Mouse (Mus musculus) CH12.LX (cell line): ENCODE results near the gene Sh2b1. TPM values are rescaled to one million over a fixed set of nuclear protein-coding genes. Genes with fewer than 3 reads are reported as not detected.

ENCODE experiments used
- DNase-seq: peaks from one replicate; pipeline ENCODE4 v3.0.0-alpha.2; 2013; ENCODE audit errors: extremely low read depth
- H3K27ac ChIP-seq: 2 replicates; pipeline ENCODE4 v1.5.1; 2012; ENCODE audit warnings: low read depth, mild to moderate bottlenecking, control low read depth, moderate library complexity; ENCODE audit not compliant: insufficient read depth
- H3K27me3 ChIP-seq: replicated peaks from 2 replicates; pipeline ENCODE3; 2012; ENCODE audit warnings: inconsistent platforms
- H3K36me3 ChIP-seq, 2 experiments: replicated peaks in 1 of 2; 2 replicates each; pipeline versions ENCODE3 to v1.6.1; 2012; ENCODE audit warnings: inconsistent platforms in 1 of 2, low read length in 1 of 2, mild to moderate bottlenecking in 1 of 2, mixed read lengths in 1 of 2, moderate library complexity in 1 of 2; ENCODE audit not compliant: control insufficient read depth in 1 of 2, insufficient read depth in 1 of 2
- H3K4me1 ChIP-seq, 2 experiments: 2 replicates each; pipeline ENCODE4 v1.6.1; 2012; ENCODE audit warnings: inconsistent platforms in 1 of 2, moderate library complexity in 1 of 2; ENCODE audit not compliant: insufficient read depth in 2 of 2, control insufficient read depth in 1 of 2
- H3K4me2 ChIP-seq: 2 replicates; pipeline ENCODE4 v1.6.1; 2012; ENCODE audit warnings: low read depth, mild to moderate bottlenecking, control low read depth; ENCODE audit not compliant: poor library complexity, insufficient read depth, severe bottlenecking
- H3K4me3 ChIP-seq, 3 experiments: fragments of 150-350 bp in 1 of 3; sonication (generic) in 1 of 3; replicated peaks in 1 of 3; 2 replicates each; pipeline versions ENCODE3 to v1.5.1; 2011 to 2012; ENCODE audit warnings: low read depth in 2 of 3, low read length in 2 of 3, mild to moderate bottlenecking in 2 of 3, moderate library complexity in 2 of 3, control low read depth in 1 of 3, improper control_type of control experiment in 1 of 3, inconsistent platforms in 1 of 3, mixed read lengths in 1 of 3; ENCODE audit not compliant: poor library complexity in 1 of 3
- H3K79me2 ChIP-seq: replicated peaks from 2 replicates; pipeline ENCODE4 v1.6.1; 2012; ENCODE audit warnings: mild to moderate bottlenecking, moderate library complexity; ENCODE audit not compliant: control insufficient read depth, poor library complexity, insufficient read depth, severe bottlenecking; ENCODE audit errors: extremely low read depth
- H3K9ac ChIP-seq: 2 replicates; pipeline ENCODE4 v1.6.1; 2012; ENCODE audit warnings: low read depth, mild to moderate bottlenecking, control low read depth, moderate library complexity; ENCODE audit not compliant: insufficient read depth
- H3K9me3 ChIP-seq: replicated peaks from 2 replicates; pipeline ENCODE3; 2012; ENCODE audit warnings: low read length, inconsistent platforms, mixed read lengths
- BHLHE40 ChIP-seq: IDR thresholded peaks from 2 replicates; pipeline ENCODE4 v1.6.1; 2011; ENCODE audit warnings: mild to moderate bottlenecking, low read depth, low read length, improper control_type of control experiment
- CHD1 ChIP-seq: IDR thresholded peaks from 2 replicates; pipeline ENCODE4 v1.6.1; 2012; ENCODE audit warnings: low read depth, low read length, improper control_type of control experiment, inconsistent platforms
- CHD2 ChIP-seq: IDR thresholded peaks from 2 replicates; pipeline ENCODE4 v1.6.1; 2011; ENCODE audit warnings: low read length, improper control_type of control experiment
- CTCF ChIP-seq, 2 experiments: IDR thresholded peaks in 1 of 2; conservative IDR thresholded peaks in 1 of 2; 2 replicates each; pipeline ENCODE4 v1.5.1; 2011 to 2012; ENCODE audit warnings: low read depth in 2 of 2, low read length in 2 of 2, improper control_type of control experiment in 1 of 2, inconsistent platforms in 1 of 2, mild to moderate bottlenecking in 1 of 2, moderate library complexity in 1 of 2
- ELF1 ChIP-seq: IDR thresholded peaks from 2 replicates; pipeline ENCODE4 v1.6.1; 2014; ENCODE audit warnings: low read depth, mild to moderate bottlenecking, inconsistent platforms, low read length, improper control_type of control experiment
- EP300 ChIP-seq: IDR thresholded peaks from 2 replicates; pipeline ENCODE4 v1.6.1; 2011; ENCODE audit warnings: low read length, improper control_type of control experiment
- ETS1 ChIP-seq: conservative IDR thresholded peaks from 2 replicates; pipeline ENCODE4 v1.6.1; 2012; ENCODE audit warnings: low read depth, mild to moderate bottlenecking, inconsistent platforms, low read length, improper control_type of control experiment, moderate library complexity
- GABPA ChIP-seq: IDR thresholded peaks from 2 replicates; pipeline ENCODE4 v1.6.1; 2012; ENCODE audit warnings: low read depth, low read length, improper control_type of control experiment, inconsistent platforms; ENCODE audit not compliant: insufficient replicate concordance
- HCFC1 ChIP-seq: IDR thresholded peaks from 2 replicates; pipeline ENCODE4 v1.6.1; 2012; ENCODE audit warnings: low read depth, mild to moderate bottlenecking, inconsistent platforms, low read length, improper control_type of control experiment
- IRF4 ChIP-seq: IDR thresholded peaks from 2 replicates; pipeline ENCODE4 v1.6.1; 2014; ENCODE audit warnings: low read depth, mild to moderate bottlenecking, inconsistent platforms, low read length, improper control_type of control experiment
- JUN ChIP-seq: IDR thresholded peaks from 2 replicates; pipeline ENCODE4 v1.6.1; 2011; ENCODE audit warnings: low read depth, mild to moderate bottlenecking, low read length, improper control_type of control experiment, moderate library complexity; ENCODE audit not compliant: insufficient read depth
- KAT2A ChIP-seq: IDR thresholded peaks from 2 replicates; pipeline ENCODE4 v1.6.1; 2012; ENCODE audit warnings: low read length, improper control_type of control experiment, inconsistent platforms; ENCODE audit not compliant: insufficient replicate concordance
- MAZ ChIP-seq: IDR thresholded peaks from 2 replicates; pipeline ENCODE4 v1.6.1; 2012; ENCODE audit warnings: low read depth, mild to moderate bottlenecking, inconsistent platforms, low read length, improper control_type of control experiment, moderate library complexity
- MEF2A ChIP-seq: IDR thresholded peaks from 2 replicates; pipeline ENCODE4 v1.6.1; 2014; ENCODE audit warnings: low read depth, mild to moderate bottlenecking, inconsistent platforms, low read length, improper control_type of control experiment, borderline replicate concordance
- MXI1 ChIP-seq: IDR thresholded peaks from 2 replicates; pipeline ENCODE4 v1.6.1; 2011; ENCODE audit warnings: mild to moderate bottlenecking, low read depth, low read length, improper control_type of control experiment
- MYC ChIP-seq: IDR thresholded peaks from 2 replicates; pipeline ENCODE4 v1.6.1; 2011; ENCODE audit warnings: low read depth, mild to moderate bottlenecking, improper control_type of control experiment, low read length
- NELFE ChIP-seq: IDR thresholded peaks from 2 replicates; pipeline ENCODE4 v1.6.1; 2011; ENCODE audit warnings: low read depth, low read length, improper control_type of control experiment
- PAX5 ChIP-seq: IDR thresholded peaks from 2 replicates; pipeline ENCODE4 v1.6.1; 2012; ENCODE audit warnings: low read length, inconsistent platforms, mixed read lengths
- POLR2A ChIP-seq: IDR thresholded peaks from 2 replicates; pipeline ENCODE4 v1.6.1; 2011; ENCODE audit warnings: low read depth, mild to moderate bottlenecking, improper control_type of control experiment, low read length
- POLR2AphosphoS2 ChIP-seq: IDR thresholded peaks from 2 replicates; pipeline ENCODE4 v1.6.1; 2011; ENCODE audit warnings: low read depth, low read length, improper control_type of control experiment
- RAD21 ChIP-seq: IDR thresholded peaks from 2 replicates; pipeline ENCODE4 v1.6.1; 2011; ENCODE audit warnings: low read depth, mild to moderate bottlenecking, low read length, improper control_type of control experiment, moderate library complexity
- RCOR1 ChIP-seq: conservative IDR thresholded peaks from 2 replicates; pipeline ENCODE4 v1.6.1; 2012; ENCODE audit warnings: low read depth, mild to moderate bottlenecking, inconsistent platforms, low read length, improper control_type of control experiment
- SIN3A ChIP-seq: IDR thresholded peaks from 2 replicates; pipeline ENCODE4 v1.6.1; 2012; ENCODE audit warnings: low read length, improper control_type of control experiment, inconsistent platforms
- SMC3 ChIP-seq: IDR thresholded peaks from 2 replicates; pipeline ENCODE4 v1.6.1; 2011; ENCODE audit warnings: low read depth, low read length, improper control_type of control experiment
- TBP ChIP-seq: conservative IDR thresholded peaks from 2 replicates; pipeline ENCODE4 v1.6.1; 2011; ENCODE audit warnings: low read depth, low read length, improper control_type of control experiment
- TCF12 ChIP-seq: IDR thresholded peaks from 2 replicates; pipeline ENCODE4 v1.6.1; 2014; ENCODE audit warnings: low read depth, mild to moderate bottlenecking, inconsistent platforms, low read length, improper control_type of control experiment
- UBTF ChIP-seq: IDR thresholded peaks from 2 replicates; pipeline ENCODE4 v1.6.1; 2012; ENCODE audit warnings: low read depth, mild to moderate bottlenecking, inconsistent platforms, low read length, improper control_type of control experiment, moderate library complexity
- USF1 ChIP-seq: IDR thresholded peaks from 2 replicates; pipeline ENCODE4 v1.6.1; 2014; ENCODE audit warnings: low read depth, mild to moderate bottlenecking, inconsistent platforms, low read length, improper control_type of control experiment
- USF2 ChIP-seq: conservative IDR thresholded peaks from 2 replicates; pipeline ENCODE4 v1.6.1; 2011; ENCODE audit warnings: low read depth, low read length, improper control_type of control experiment
- ZC3H11A ChIP-seq: IDR thresholded peaks from 2 replicates; pipeline ENCODE4 v1.6.1; 2012; ENCODE audit warnings: low read depth, mild to moderate bottlenecking, inconsistent platforms, low read length, improper control_type of control experiment
- ZKSCAN1 ChIP-seq: IDR thresholded peaks from 2 replicates; pipeline ENCODE4 v1.6.1; 2012; ENCODE audit warnings: low read depth, inconsistent platforms, low read length, improper control_type of control experiment, borderline replicate concordance
- ZMIZ1 ChIP-seq: IDR thresholded peaks from 2 replicates; pipeline ENCODE4 v1.6.1; 2012; ENCODE audit warnings: low read depth, mild to moderate bottlenecking, inconsistent platforms, low read length, improper control_type of control experiment
- dilution Hi-C: fragments of 300-500 bp; cut with MboI; formaldehyde crosslinking; loops from 2 replicates; pipeline ENCODE4 v1.14.3; 2020; ENCODE audit warnings: low sequenced_read_pairs; ENCODE audit not compliant: extremely low pct_unique_long_range_greater_than_20kb, extremely low pct_ligation_motif_present
- in situ Hi-C: fragments of 300-500 bp; cut with MboI; formaldehyde crosslinking; loops from 3 replicates; pipeline ENCODE4 v1.14.3; 2019; ENCODE audit warnings: low sequenced_read_pairs, low pct_ligation_motif_present, low pct_unique_long_range_greater_than_20kb, mixed read lengths
- polyA plus RNA-seq: library from polyadenylated mRNA; unstranded; fragments of >175 nt; gene quantifications from 2 replicates; pipeline ENCODE4 v1.2.1, GENCODE M21; 2012; ENCODE audit warnings: low read depth; ENCODE audit not compliant: insufficient read length
- total RNA-seq, 2 experiments: library from RNA; depleted of rRNA; stranded (reverse); fragments of 300-350 nt in 1 of 2; fragments of >200 nt in 1 of 2; gene quantifications; 2 replicates each; pipeline ENCODE4 v1.2.3; 2012 to 2014

The Sh2b1 gene
- total and polyA plus RNA-seq, 3 experiments, result 5.2 to 31.3 (median 13.4) TPM

- dilution Hi-C loops (no loop called here), in situ Hi-C loops (no loop called here)
- DNase-seq, result no peak
- no peak overlapping the region for H3K4me3 ChIP-seq
- H3K4me2 ChIP-seq, result no peak overlapping the region
- no peak overlapping the region for H3K27ac ChIP-seq
- H3K9me3 ChIP-seq, result peaks cover 9% of the 10 kb centered on the region
- TF ChIP-seq GABPA (no peak), PAX5 (no peak), TCF12 (no peak), NELFE (no peak), CHD1 (no peak), MXI1 (no peak), CHD2 (no peak), BHLHE40 (no peak), ELF1 (no peak), MYC (no peak), RAD21 (no peak), ZKSCAN1 (no peak), HCFC1 (no peak)
- H3K9ac ChIP-seq, result no peak overlapping the region
- H3K4me1 ChIP-seq, result peaks cover 13 to 53% of the 10 kb centered on the region in 2 experiments
- H3K27me3 ChIP-seq, result no peaks in the 10 kb centered on the region
- peaks cover 11% of the 10 kb centered on the region; the same call in 1 of the 2 replicates for H3K79me2 ChIP-seq
- H3K36me3 ChIP-seq, result peaks cover 23 to 42% of the 10 kb centered on the region in 2 experiments
Measured at GRCm38 (mm10) chr7:126427323-126427860, 47.8 kb downstream of the Sh2b1 start.

DNA sequence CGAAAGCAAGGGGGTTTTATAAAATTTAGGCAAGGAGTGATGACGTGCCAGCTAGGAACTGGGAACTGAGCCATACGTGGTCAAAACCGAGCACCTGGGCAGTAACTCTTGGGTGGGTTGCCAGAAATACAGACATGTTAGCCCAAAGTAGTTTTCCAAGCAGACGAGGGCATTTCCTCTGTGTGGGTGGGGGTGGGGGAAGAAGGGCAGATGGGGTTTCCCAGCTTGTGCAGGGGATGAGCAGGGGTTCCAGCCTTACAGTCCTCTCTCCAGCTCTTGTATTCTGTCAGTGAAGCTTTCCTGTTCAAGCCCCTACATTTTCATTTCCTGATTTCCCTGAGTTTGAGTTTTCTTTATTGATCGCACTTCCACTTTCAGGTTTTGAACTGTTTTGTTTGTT, 51.1 kb downstream of the Sh2b1 start:
- H3K36me3 ChIP-seq, result peaks cover 0 to 17% of the 10 kb centered on the region in 2 experiments
- H3K9me3 ChIP-seq, result peaks cover 19% of the 10 kb centered on the region
- H3K79me2 ChIP-seq, result no peaks in the 10 kb centered on the region
- in situ Hi-C loops (no loop called here), dilution Hi-C loops (no loop called here)
- H3K4me3 ChIP-seq, result no peak overlapping the region
- peak; percentile 51 for DNase-seq
- peak overlapping the region; percentile 61; the same call in 1 of the 2 replicates for H3K9ac ChIP-seq
- no peaks in the 10 kb centered on the region for H3K27me3 ChIP-seq
- peak overlapping the region; percentile 28; the same call in 1 of the 2 replicates for H3K27ac ChIP-seq
- peak overlapping the region; percentile 78; the same call in 1 of the 2 replicates for H3K4me2 ChIP-seq
- peaks cover 6 to 37% of the 10 kb centered on the region in 2 experiments; a peak in 3 of 4 replicates for H3K4me1 ChIP-seq
- TF ChIP-seq USF2 (no peak), KAT2A (no peak), HCFC1 (no peak), USF1 (no peak), UBTF (no peak), CHD1 (no peak), ZMIZ1 (no peak), ELF1 (peak; percentile 51), ZKSCAN1 (no peak), ZC3H11A (no peak), GABPA (no peak), SIN3A (no peak), MEF2A (no peak; the same call in 1 of the 2 replicates), BHLHE40 (0 out of 2 replicates have a peak, but pooled peaks have one; percentile 27), MAZ (no peak), RCOR1 (no peak), EP300 (peak; percentile 70), POLR2AphosphoS2 (no peak), CHD2 (no peak), IRF4 (peak; percentile 74), MXI1 (no peak), JUN (no peak), SMC3 (no peak), RAD21 (no peak), CTCF (conservative IDR thresholded peaks at IDR 0.05 in 1 of 2, IDR thresholded peaks at IDR 0.05 in 1 of 2; ENCODE audit: low read depth in 2 of 2, low read length in 2 of 2) (no peak), ETS1 (peak; percentile 47), PAX5 (no peak), TBP (no peak), POLR2A (no peak)
